Mouse (Mus musculus) thymus, adult 18-20 months (tissue): ENCODE data around the gene Ldlrad3.

ENCODE experiments used
- DNase-seq, 2 experiments: peaks; one replicate each; pipeline ENCODE4 v3.0.0; 2022; ENCODE audit warnings: mixed read lengths in 2 of 2

The Ldlrad3 gene

GRCm38 (mm10) chr2:102142654-102143271, 43.4 kb downstream of the Ldlrad3 start:
- no peak for DNase-seq

DNA sequence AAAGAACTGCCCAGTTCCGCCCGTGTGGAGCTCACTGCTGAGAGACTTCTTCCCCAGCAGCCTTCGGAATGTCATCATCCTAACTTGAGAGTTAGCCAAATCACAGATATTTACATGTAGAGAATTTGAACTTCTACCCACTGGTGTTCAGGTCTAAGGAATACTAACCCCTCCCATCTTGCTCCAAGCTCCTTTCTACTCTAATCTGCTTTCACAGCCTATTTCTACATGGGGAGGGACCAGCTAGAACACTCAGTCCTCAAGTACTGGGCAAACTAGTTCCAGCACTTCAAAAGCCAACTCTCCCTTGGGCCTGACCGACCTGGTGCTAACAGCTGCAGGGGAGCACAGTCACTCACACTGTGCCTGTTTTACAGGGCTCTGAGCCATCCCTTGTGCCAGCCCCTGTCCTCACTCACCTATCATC, 44.0 kb downstream of the Ldlrad3 start:
- DNase-seq, result no peak

DNA sequence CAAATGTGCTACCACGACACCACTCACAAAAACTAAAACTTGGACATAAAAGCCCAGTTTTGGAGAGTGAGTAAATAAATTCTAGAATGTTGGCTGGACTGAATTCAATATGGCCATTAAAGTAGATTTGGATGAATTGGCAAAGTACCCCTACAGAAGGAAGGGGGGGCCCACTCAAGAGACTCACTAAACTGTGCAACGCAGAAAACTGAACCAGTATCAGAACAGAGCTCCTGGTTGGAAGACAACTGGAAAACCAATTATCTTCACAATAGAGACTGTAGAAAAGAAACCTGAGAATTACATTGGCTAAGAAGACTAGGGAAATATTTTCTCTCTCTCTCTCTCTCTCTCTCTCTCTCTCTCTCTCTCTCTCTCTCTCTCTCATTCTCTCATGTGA, 45.0 kb downstream of the Ldlrad3 start:
- DNase-seq, result no peak

DNA sequence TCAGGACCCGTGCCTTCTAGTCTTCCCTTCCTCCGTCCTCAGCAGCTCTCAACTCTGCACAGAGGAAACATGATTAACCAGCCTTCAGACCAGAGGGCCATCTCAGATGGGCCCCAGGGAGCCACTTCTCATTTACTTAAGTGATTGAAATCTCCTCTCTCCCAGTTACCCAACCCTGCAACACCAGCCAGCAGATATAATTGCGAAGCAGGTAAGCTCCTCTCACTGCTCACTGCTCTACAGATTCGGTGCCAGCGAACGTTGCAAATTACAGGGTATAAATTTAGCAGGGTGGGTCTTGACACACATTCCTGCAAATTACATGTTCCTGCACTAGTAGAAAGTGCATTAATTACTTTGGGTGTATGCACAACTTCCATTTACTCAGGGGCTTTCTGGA, 48.3 kb downstream of the Ldlrad3 start:
- no peak for DNase-seq

GRCm38 (mm10) chr2:102136184-102136583, 50.0 kb downstream of the Ldlrad3 start:
- DNase-seq, result no peak

- DNase-seq, result no peak
Observed at GRCm38 (mm10) chr2:102134510-102135262, 51.5 kb downstream of the Ldlrad3 start.

DNA sequence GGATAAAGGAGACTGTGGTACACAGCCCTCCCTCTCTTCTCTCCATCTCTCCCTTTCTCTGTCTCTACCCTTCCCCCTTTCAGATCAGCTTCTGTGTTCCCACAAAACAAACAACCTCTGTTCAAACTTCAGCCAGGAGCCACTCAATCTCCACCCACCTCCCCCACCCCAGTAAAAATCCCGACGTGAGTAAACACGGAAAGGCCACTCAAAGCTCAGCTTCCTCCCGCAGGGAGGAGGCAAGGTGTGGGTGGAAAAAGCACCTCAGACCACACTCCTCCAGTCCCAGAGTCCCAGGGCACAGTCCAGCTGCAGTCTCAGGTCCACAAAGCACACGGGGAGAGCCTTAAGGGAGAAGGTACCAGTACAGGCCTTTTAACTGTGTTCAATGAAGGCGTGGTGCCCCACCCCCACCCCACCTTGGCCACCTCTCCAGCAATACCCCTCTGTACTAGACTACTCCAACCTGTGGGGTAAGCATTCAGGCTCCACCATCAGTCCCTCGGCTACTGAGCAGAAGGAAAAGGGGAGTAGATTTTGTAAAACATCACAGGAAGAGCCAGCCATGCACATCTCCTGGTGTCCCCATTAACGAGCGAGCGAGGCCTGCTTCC, 53.1 kb downstream of the Ldlrad3 start:
- no peak for DNase-seq

DNA sequence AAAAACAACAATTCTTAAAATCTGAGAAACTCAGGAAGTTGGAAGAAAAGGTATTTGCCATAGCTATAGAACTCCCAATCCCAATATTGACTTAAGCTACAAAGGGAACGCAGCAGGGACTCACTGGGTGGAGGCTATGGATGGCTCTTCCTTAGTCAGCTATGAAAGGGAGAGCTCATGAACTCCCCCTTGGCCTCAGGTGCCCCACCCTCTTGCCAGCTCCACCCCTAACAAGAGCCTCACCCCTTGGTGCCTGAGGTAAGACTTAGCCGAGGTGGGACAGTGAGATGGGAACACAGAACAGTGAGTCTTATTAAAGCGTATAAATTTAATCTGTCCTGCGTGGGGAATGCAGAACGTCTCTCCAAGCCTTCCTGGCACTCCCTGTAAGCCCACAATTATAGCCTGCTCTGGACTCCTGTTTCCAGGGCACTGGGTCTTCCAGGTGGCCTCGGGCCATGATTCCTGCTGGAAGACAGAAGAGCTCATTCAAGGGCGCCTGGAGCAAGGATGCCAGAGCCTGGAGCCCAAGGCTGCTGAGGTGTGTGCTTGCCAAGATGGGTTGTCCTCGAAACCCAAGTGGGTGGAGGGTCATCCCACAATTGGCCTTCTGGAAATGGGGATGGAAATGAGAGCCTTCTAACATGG, 55.9 kb downstream of the Ldlrad3 start:
- DNase-seq, result no peak

DNA sequence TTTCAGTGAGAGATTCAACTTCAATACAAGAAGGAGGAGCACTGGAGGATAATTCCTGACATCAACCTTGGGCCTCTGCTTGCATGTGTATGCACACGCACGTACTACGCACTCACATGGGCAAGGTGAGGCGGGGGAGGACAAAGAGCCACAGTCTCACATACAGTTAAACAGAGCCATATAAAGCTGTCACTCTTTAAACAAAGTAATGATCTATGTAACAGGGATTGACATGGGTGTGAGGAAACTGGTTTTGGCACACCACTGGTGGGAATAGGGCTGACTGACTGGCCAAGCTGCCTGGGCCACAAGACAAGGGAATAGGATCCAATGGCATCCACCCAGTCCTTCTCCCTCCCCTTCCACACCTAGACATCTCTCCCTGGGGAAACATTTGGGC, 57.0 kb downstream of the Ldlrad3 start:
- no peak for DNase-seq

- DNase-seq, result no peak
Observed at GRCm38 (mm10) chr2:102128500-102129030, 57.6 kb downstream of the Ldlrad3 start.

DNA sequence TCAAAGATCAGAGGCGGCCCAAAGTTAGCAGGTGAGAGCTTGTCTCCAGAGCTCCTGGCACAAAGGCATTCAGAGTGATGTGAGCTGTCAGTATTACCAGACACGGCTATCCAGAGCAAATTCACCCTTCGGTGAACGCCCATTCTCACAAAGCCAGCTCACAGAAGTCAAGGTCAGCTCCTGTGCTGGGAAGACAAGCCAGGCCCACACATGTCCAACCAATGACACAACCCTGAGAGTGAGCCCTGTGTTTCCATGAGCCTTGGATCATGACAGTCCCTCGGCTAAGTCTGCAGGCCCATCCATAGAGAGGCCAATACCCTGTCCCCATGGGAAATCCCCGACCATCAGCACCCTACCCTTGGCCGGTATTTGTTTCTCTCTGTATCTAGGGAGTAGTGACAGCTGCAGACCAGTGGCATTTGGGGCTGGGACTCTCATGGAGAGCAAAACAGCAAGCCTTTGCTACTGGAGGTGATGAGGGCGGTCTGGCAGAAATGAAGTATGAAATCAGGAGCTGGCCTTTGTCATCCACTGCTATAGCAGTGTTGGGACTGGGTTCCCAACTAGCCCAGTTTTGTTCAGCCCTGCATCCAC, 58.3 kb downstream of the Ldlrad3 start:
- no peak for DNase-seq

- DNase-seq, result no peak
Observed at GRCm38 (mm10) chr2:102127221-102127620, 59.0 kb downstream of the Ldlrad3 start.

GRCm38 (mm10) chr2:102126076-102126475, 60.1 kb downstream of the Ldlrad3 start:
- no peak for DNase-seq

- DNase-seq, result no peak
Observed at GRCm38 (mm10) chr2:102125042-102125441, 61.1 kb downstream of the Ldlrad3 start.

DNA sequence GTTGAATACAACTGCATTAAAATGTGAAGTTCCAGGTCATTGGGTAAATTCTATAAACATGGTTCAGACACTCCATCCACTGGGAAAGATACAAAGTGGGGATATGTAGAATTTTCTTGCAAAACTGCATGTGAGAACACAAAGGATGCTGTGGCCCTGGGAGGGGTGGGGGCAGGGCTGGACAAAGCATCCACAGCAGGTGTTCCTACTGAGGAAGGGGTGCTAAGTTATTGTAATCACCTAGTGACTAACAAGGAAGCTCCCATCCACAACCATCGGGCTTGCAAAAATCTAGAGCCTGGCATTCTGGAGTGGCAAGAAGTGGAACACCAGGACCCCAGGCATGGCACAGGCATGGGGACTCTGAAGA, 64.1 kb downstream of the Ldlrad3 start:
- no peak for DNase-seq

DNA sequence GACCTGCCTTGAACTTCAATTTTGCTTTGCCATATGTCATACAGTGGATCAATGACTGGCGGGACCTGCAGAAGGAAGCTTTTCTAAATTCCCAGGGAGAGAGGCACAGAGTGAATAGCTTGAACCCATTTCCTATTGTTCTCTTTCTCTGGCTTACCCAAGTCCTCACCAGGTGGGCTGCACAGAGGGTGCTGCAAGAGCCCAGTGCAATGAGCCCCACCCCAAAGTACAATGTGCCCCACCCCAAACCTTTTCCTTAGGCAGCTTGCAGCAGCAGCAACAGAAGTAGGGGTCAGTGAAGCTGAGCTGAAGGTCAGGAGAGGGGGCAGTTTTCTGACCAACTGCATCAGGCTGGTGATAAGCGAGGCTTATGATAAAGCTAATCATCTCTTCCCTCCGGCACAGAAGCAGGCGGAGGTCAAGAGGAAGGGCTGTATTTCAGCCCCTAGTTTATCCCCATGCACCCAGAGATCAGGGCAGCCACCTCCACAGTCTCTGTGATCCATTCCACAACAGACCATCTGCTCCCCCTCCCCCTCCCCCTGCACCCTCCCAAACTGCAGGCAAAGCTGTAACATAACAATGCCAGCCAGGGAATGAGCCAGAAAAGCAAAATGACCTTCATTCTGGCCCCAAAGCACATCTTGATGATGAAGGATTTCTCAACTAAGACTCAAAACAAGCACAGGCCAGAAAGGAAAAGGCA, 64.6 kb downstream of the Ldlrad3 start:
- DNase-seq, result peak in 1 of 2 experiments; percentile 10

GRCm38 (mm10) chr2:102119751-102120505, 66.3 kb downstream of the Ldlrad3 start:
- DNase-seq, result no peak

DNA sequence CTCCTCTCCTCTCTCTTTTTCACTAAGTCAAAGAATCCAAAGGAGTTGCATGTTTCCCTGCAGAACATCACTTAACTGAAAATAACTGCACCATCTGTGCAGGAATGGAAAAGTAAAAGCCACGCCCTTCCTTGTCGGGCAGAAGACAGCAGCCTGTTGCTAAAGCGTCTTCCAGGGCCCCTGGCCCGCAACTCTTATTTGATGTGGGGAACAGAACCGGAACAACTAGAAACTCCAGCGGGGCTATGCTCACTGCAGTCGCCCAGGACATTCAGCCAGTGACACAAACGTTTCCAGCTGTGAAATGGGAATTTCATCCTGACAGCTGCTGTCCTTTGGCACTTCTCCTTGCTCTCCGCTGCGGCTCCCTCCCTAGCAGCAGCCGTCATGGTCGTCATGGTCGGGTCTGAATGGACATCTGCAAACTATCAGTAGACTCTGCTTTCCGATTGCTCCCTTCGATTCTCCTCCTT, 67.2 kb downstream of the Ldlrad3 start:
- peak in 1 of 2 experiments; percentile 36 for DNase-seq

- peak; percentile 33 to 66 for DNase-seq
Observed at GRCm38 (mm10) chr2:102117402-102117760, 68.8 kb downstream of the Ldlrad3 start.

GRCm38 (mm10) chr2:102116521-102117401, 69.4 kb downstream of the Ldlrad3 start:
- peak in 1 of 2 experiments; percentile 22 for DNase-seq
